Mouse (Mus musculus) liver, embryonic 13.5 days (tissue): ENCODE measurements around the gene Recql5. TPM values are rescaled to one million over a fixed set of nuclear protein-coding genes. Genes with fewer than 3 reads are reported as not detected.
A peak's percentile ranks its signal among the peaks of the same experiment; 100 is the strongest.

Experiments
- ATAC-seq: fragments of 200-750 bp; cut with Nextera tagmentation; 2 replicates; pipeline ENCODE4 v1.8.0; 2017; ENCODE audit warnings: low read depth, mild to moderate bottlenecking, moderate number of reproducible peaks, moderate library complexity
- DNase-seq: peaks from one replicate; pipeline ENCODE4 v3.0.0; 2022
- H3K27ac ChIP-seq: fragments of 300-500 bp; sonication (generic); 2 replicates; pipeline ENCODE4 v1.5.1; 2015; ENCODE audit warnings: moderate library complexity, mild to moderate bottlenecking, inconsistent platforms
- H3K27me3 ChIP-seq: fragments of 300-500 bp; sonication (generic); 2 replicates; pipeline ENCODE4 v1.6.1; 2015; ENCODE audit warnings: mild to moderate bottlenecking, inconsistent platforms
- H3K36me3 ChIP-seq: fragments of 300-500 bp; sonication (generic); 2 replicates; pipeline ENCODE4 v1.6.1; 2015; ENCODE audit warnings: mild to moderate bottlenecking, inconsistent platforms
- H3K4me1 ChIP-seq: fragments of 300-500 bp; sonication (generic); replicated peaks from 2 replicates; pipeline ENCODE4 v1.6.1; 2015; ENCODE audit warnings: inconsistent platforms
- H3K4me2 ChIP-seq: fragments of 300-500 bp; sonication (generic); 2 replicates; pipeline ENCODE4 v1.6.1; 2015; ENCODE audit warnings: inconsistent platforms, mild to moderate bottlenecking, moderate library complexity
- H3K4me3 ChIP-seq: fragments of 300-500 bp; sonication (generic); replicated peaks from 2 replicates; pipeline ENCODE4 v1.5.1; 2015; ENCODE audit warnings: mild to moderate bottlenecking, inconsistent platforms
- H3K9ac ChIP-seq: fragments of 300-500 bp; sonication (generic); 2 replicates; pipeline ENCODE4 v1.6.1; 2015; ENCODE audit warnings: mild to moderate bottlenecking, inconsistent platforms
- H3K9me3 ChIP-seq: fragments of 300-500 bp; sonication (generic); replicated peaks from 2 replicates; pipeline ENCODE4 v1.6.1; 2016; ENCODE audit warnings: inconsistent platforms
- WGBS: fragments of 180-500 bp; shearing (Covaris S2); methylation state at CpG from one replicate; pipeline ENCODE4 v1.1.7; 2015; ENCODE audit not compliant: insufficient replicate concordance; 5-methylcytosine and 5-hydroxymethylcytosine counted together
- polyA plus RNA-seq: library from polyadenylated mRNA; unstranded; fragments of >200 nt; fragmentation: Nextera tagmentation; extraction: Ambion mirVana; gene quantifications from 2 replicates; pipeline ENCODE4 v1.2.1, GENCODE M21; 2015

Gene Recql5
- polyA plus RNA-seq, 1 experiment from 2014 or later, result 9.9 TPM

GRCm38 (mm10) chr11:115906521-115906920 is 26.8 kb downstream of the Recql5 start:
- H3K4me2 ChIP-seq, result no peak overlapping the region
- H3K9ac ChIP-seq, result 0 out of 2 replicates have a peak overlapping the region, but pooled peaks have one; percentile 85
- H3K9me3 ChIP-seq, result no peaks in the 10 kb centered on the region
- H3K4me3 ChIP-seq, result no peak overlapping the region
- ATAC-seq, result no peak
- 92% methylated on average over 5 of the region's 5 CpGs for WGBS
- H3K27me3 ChIP-seq, result no peaks in the 10 kb centered on the region
- DNase-seq, result no peak
- H3K4me1 ChIP-seq, result peaks cover 97% of the 10 kb centered on the region
- peaks cover 66% of the 10 kb centered on the region for H3K36me3 ChIP-seq
- peak overlapping the region; percentile 99 for H3K27ac ChIP-seq

GRCm38 (mm10) chr11:115906116-115906515 is 27.2 kb downstream of the Recql5 start:
- Histone ChIP-seq H3K36me3 (peaks cover 66% of the 10 kb centered on the region), H3K27ac (peak overlapping the region; percentile 99), H3K4me1 (peaks cover 97% of the 10 kb centered on the region), H3K4me3 (no peak overlapping the region), H3K9ac (peak overlapping the region; percentile 85), H3K27me3 (no peaks in the 10 kb centered on the region), H3K4me2 (no peak overlapping the region), H3K9me3 (no peaks in the 10 kb centered on the region)
- 77% methylated on average over 3 of the region's 3 CpGs for WGBS
- no peak for ATAC-seq
- DNase-seq, result no peak

GRCm38 (mm10) chr11:115904956-115905790 is 28.1 kb downstream of the Recql5 start:
- peak overlapping the region; percentile 85 for H3K9ac ChIP-seq
- H3K27ac ChIP-seq, result peak overlapping the region; percentile 99
- peaks cover 64% of the 10 kb centered on the region for H3K36me3 ChIP-seq
- no peaks in the 10 kb centered on the region for H3K27me3 ChIP-seq
- ATAC-seq, result no peak
- peak overlapping the region; percentile 91 for H3K4me2 ChIP-seq
- peaks cover 97% of the 10 kb centered on the region for H3K4me1 ChIP-seq
- no peak for DNase-seq
- H3K4me3 ChIP-seq, result 0 out of 2 replicates have a peak overlapping the region, but pooled peaks have one; percentile 66
- 76% methylated on average over 16 of the region's 16 CpGs for WGBS
- H3K9me3 ChIP-seq, result no peaks in the 10 kb centered on the region

- ATAC-seq (peak; percentile 5; the same call in 1 of the 2 replicates), DNase-seq (no peak)
- Histone ChIP-seq H3K9me3 (no peaks in the 10 kb centered on the region), H3K4me2 (peak overlapping the region; percentile 91), H3K27me3 (no peaks in the 10 kb centered on the region), H3K27ac (peak overlapping the region; percentile 99), H3K4me3 (peak overlapping the region; percentile 66), H3K36me3 (peaks cover 63% of the 10 kb centered on the region), H3K4me1 (peaks cover 98% of the 10 kb centered on the region), H3K9ac (peak overlapping the region; percentile 85)
- 47% methylated on average over 8 of the region's 8 CpGs for WGBS
Observed at GRCm38 (mm10) chr11:115904231-115904955, 28.9 kb downstream of the Recql5 start.

DNA sequence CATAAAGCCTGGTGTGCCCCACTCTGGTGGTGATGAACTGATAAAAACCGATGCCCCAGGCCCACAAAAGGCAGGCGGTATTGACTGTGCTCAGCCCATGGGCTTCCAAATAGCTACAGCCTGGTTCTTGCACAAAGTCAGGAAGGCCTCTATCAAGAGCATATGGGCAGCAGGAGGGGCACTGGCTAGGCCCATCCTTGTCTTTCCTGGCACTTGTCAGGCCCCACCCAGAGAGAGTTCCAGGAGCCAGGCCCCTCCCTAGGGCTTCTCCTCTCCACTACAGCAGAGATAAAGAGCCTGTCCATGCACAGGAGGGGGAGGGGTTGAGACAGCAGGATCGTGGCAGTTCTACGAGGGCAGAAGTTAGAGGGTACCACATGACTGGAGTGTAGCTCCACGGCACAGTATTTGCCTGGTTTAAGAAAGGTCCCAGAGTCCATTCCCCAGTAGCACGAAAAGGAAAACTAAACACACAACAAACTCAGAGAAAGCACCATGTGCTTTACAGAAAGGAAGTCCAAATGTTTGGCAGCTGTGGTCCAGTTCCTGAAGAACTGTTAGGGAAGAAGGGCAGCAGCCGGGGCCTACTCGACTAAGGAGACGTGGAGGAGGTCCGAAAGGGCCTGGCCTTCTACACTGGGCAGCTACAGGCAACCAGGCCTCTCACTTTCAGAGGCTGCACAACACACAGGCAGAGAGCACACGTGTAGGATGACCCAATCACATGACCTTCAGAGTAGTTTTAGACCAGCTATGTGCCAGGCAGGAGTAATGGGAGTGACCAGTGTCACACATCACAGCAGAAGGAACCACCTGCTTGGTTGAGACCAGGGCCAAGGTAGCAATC is 29.7 kb downstream of the Recql5 start:
- ATAC-seq (peak; percentile 87), DNase-seq (peak; percentile 78)
- H3K9ac ChIP-seq, result peak overlapping the region; percentile 85
- peak overlapping the region; percentile 66 for H3K4me3 ChIP-seq
- H3K36me3 ChIP-seq, result peaks cover 55% of the 10 kb centered on the region
- peaks cover 98% of the 10 kb centered on the region for H3K4me1 ChIP-seq
- H3K4me2 ChIP-seq, result peak overlapping the region; percentile 91
- H3K9me3 ChIP-seq, result no peaks in the 10 kb centered on the region
- H3K27ac ChIP-seq, result peak overlapping the region; percentile 99
- 11% methylated on average over 11 of the region's 11 CpGs for WGBS
- no peaks in the 10 kb centered on the region for H3K27me3 ChIP-seq

DNA sequence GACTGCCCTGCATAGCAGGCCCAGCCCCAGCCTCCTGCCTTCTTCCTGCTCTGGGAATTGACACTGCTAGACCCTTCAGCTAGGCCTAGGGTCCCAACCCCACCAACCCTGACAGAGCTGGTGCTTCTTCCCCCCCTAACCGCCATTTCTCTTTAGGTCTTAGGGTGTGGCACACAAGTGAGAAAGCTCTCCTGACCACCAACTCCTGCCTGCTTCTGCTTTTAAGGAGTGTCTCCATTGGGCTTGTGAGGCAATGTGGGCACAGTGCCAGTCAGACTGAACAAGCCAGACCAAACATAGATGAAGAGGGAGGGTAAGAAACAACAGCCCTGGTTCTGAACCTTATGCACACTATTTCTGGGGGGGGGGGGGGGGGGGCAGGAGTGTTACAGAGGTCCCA is 30.4 kb downstream of the Recql5 start:
- Histone ChIP-seq H3K9me3 (no peaks in the 10 kb centered on the region), H3K36me3 (peaks cover 48% of the 10 kb centered on the region), H3K4me3 (peak overlapping the region; percentile 66), H3K4me2 (peak overlapping the region; percentile 91), H3K27ac (peak overlapping the region; percentile 99), H3K4me1 (peaks cover 98% of the 10 kb centered on the region), H3K9ac (peak overlapping the region; percentile 85), H3K27me3 (no peaks in the 10 kb centered on the region)
- DNase-seq (no peak), ATAC-seq (no peak)
- 29% methylated on average over 1 of the region's 1 CpGs for WGBS

- H3K27ac ChIP-seq, result peak overlapping the region; percentile 99
- peak overlapping the region; percentile 91 for H3K4me2 ChIP-seq
- H3K9ac ChIP-seq, result peak overlapping the region; percentile 85
- no peaks in the 10 kb centered on the region for H3K27me3 ChIP-seq
- H3K9me3 ChIP-seq, result no peaks in the 10 kb centered on the region
- WGBS, result 14% methylated on average over 5 of the region's 5 CpGs
- DNase-seq, result no peak
- no peak for ATAC-seq
- peak overlapping the region; percentile 66 for H3K4me3 ChIP-seq
- peaks cover 98% of the 10 kb centered on the region for H3K4me1 ChIP-seq
- peaks cover 48% of the 10 kb centered on the region for H3K36me3 ChIP-seq
Observed at GRCm38 (mm10) chr11:115902177-115902576, 31.1 kb downstream of the Recql5 start.

GRCm38 (mm10) chr11:115901338-115902161 is 31.7 kb downstream of the Recql5 start:
- H3K27me3 ChIP-seq, result no peaks in the 10 kb centered on the region
- peaks cover 92% of the 10 kb centered on the region for H3K4me1 ChIP-seq
- DNase-seq (peak; percentile 79), ATAC-seq (peak; percentile 67)
- peaks cover 48% of the 10 kb centered on the region for H3K36me3 ChIP-seq
- peak overlapping the region; percentile 91 for H3K4me2 ChIP-seq
- 12% methylated on average over 9 of the region's 9 CpGs for WGBS
- peak overlapping the region; percentile 85 for H3K9ac ChIP-seq
- peak overlapping the region; percentile 99 for H3K27ac ChIP-seq
- H3K9me3 ChIP-seq, result no peaks in the 10 kb centered on the region
- peak overlapping the region; percentile 66 for H3K4me3 ChIP-seq

- H3K27ac ChIP-seq, result peak overlapping the region; percentile 99
- peak overlapping the region; percentile 85 for H3K9ac ChIP-seq
- H3K9me3 ChIP-seq, result no peaks in the 10 kb centered on the region
- peak overlapping the region; percentile 91 for H3K4me2 ChIP-seq
- peak overlapping the region; percentile 66 for H3K4me3 ChIP-seq
- H3K4me1 ChIP-seq, result peaks cover 84% of the 10 kb centered on the region
- no peaks in the 10 kb centered on the region for H3K27me3 ChIP-seq
- 27% methylated on average over 8 of the region's 8 CpGs for WGBS
- ATAC-seq (no peak), DNase-seq (no peak)
- H3K36me3 ChIP-seq, result peaks cover 48% of the 10 kb centered on the region
Observed at GRCm38 (mm10) chr11:115900561-115901337, 32.5 kb downstream of the Recql5 start.
